Mouse (Mus musculus): ENCODE results near the gene Agmat. TPM values are rescaled to one million over a fixed set of nuclear protein-coding genes. Genes with fewer than 3 reads are reported as not detected.
"Not testable (repeated sequence)": the region's sequence is repeated elsewhere in the genome, so short reads cannot be mapped to it uniquely, and the experiment has no call there.

The Agmat gene
- total RNA-seq, 1 experiment from 2014 or later, result not detected

- ATAC-seq (ENCODE audit: extremely low read depth, insufficient number of reproducible peaks, low FRiP score, poor library complexity, severe bottlenecking), result no peak
Measured at GRCm38 (mm10) chr4:141766668-141767352, 20.3 kb downstream of the Agmat start.

GRCm38 (mm10) chr4:141767353-141768036 lies 21.0 kb downstream of the Agmat start:
- no peak for ATAC-seq (ENCODE audit: extremely low read depth, insufficient number of reproducible peaks, low FRiP score, poor library complexity, severe bottlenecking)

GRCm38 (mm10) chr4:141769501-141770160 lies 23.2 kb downstream of the Agmat start:
- no peak for ATAC-seq (ENCODE audit: extremely low read depth, insufficient number of reproducible peaks, low FRiP score, poor library complexity, severe bottlenecking)

GRCm38 (mm10) chr4:141771823-141772222 lies 25.4 kb downstream of the Agmat start:
- ATAC-seq (ENCODE audit: extremely low read depth, insufficient number of reproducible peaks, low FRiP score, poor library complexity, severe bottlenecking), result no peak

DNA sequence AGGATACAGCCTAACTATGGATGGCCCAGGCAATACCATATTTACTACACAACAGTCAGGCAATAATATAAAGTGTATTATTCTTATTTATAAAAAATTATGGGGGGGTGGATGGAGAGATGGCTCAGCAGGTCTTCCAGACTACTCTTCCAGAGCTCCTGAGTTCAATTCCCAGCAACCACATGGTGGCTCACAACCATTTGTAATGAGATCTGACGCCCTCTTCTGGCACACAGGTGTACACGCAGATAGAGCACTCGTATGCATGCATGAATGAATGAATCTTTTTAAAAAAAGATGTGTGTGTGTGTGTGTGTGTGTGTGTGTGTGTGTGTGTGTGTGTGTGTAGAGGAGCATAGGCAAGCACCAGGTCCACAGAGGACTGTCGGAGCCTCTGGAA lies 26.5 kb downstream of the Agmat start:
- not testable (repeated sequence) for ATAC-seq (ENCODE audit: extremely low read depth, insufficient number of reproducible peaks, low FRiP score, poor library complexity, severe bottlenecking)

DNA sequence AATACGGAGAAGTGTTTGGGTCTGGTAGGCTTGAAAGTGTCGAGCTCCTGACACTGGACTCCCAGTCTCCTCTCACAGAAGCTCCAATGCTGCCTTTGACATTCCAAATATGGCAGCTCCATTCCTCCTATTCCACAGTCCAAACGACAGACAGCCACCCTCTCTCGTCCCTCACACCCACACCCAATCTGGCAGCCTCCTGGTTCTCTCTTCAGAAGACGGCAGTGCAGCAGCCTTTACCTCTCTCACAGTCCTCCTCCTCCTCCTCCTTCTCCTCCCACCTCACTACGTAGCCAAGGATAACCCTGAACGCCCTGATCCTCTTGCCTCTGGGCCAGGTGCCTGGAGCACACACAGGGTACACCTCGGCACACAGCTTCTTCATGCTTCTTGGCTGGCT lies 33.4 kb downstream of the Agmat start:
- ATAC-seq (ENCODE audit: extremely low read depth, insufficient number of reproducible peaks, low FRiP score, poor library complexity, severe bottlenecking), result no peak

DNA sequence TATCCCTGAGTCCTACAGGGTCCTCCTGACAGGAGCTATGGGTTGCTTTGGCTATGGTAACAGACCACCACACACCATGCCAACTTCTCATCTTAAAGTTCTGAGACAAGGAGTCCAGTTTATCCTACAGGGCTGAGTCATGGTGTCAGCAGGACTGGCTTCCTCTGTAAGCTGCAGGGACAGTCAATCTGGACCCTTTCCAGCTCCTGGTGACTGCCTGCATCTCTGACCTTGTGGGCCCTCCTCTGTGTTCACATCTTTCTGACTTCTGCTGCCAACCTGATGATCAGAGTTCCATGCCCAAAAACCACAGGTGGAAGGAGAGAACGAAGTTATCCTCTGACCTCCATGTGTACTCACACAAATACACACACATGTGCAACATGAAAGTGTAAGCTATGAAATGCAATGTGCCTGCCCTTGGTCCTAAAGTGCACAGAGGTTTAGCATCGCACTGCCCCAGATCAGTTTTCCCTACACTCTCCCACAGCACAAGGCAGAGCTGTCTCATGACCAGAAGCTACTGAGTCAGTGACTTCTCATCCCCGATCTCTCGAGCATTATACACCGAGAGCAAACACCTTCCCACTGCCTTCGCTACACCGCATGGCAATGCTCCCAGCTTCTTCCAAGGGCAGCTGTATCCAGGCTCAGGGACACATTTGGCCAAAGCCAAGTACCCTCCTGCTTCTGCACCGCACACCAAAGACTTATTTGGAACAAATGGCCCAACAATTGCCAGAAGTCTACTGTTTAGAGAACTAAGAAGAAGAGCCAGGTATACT lies 34.9 kb downstream of the Agmat start:
- ATAC-seq (ENCODE audit: extremely low read depth, insufficient number of reproducible peaks, low FRiP score, poor library complexity, severe bottlenecking), result no peak

GRCm38 (mm10) chr4:141784835-141785234 lies 38.4 kb downstream of the Agmat start:
- ATAC-seq (ENCODE audit: extremely low read depth, insufficient number of reproducible peaks, low FRiP score, poor library complexity, severe bottlenecking), result no peak

DNA sequence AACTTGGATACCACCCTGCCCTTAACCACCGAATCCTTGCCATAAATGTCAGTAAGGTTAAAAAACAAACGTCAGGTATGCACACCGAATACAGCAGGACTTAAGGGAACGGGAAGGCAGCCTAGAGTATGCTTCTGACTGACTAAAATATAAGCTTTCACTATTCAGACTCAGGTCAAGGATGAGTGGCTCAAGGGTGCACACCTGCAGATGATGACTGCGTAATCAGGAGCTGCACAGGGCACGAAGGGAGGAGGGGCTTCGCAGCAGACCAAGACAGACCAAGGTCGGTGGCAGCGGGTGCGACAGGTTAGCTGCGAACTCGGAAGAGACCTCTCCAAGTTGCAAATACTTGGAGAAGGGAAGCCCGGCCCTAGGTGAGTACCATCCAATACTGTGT lies 39.7 kb downstream of the Agmat start:
- no peak for ATAC-seq (ENCODE audit: extremely low read depth, insufficient number of reproducible peaks, low FRiP score, poor library complexity, severe bottlenecking)

GRCm38 (mm10) chr4:141787046-141787445 lies 40.6 kb downstream of the Agmat start:
- ATAC-seq (ENCODE audit: extremely low read depth, insufficient number of reproducible peaks, low FRiP score, poor library complexity, severe bottlenecking), result no peak

DNA sequence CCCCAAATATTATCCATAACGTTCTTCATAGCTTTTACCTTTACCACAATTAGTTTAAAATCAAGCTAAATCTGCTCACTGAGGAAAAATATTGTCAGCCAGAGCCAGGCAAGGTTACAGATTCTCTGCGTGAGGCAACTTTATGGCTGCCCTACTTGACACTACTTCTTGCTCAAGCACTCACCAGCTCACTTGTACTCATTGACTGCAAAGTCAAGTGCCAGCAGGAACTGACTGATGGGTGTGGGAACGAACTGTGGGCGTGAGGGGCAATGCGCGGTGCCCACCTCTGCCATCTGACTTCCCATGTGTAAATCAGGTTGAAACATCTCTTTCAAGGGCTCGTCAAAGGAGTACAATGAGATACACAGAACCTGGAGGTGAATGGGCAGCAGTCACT lies 41.0 kb downstream of the Agmat start:
- ATAC-seq (ENCODE audit: extremely low read depth, insufficient number of reproducible peaks, low FRiP score, poor library complexity, severe bottlenecking), result no peak

DNA sequence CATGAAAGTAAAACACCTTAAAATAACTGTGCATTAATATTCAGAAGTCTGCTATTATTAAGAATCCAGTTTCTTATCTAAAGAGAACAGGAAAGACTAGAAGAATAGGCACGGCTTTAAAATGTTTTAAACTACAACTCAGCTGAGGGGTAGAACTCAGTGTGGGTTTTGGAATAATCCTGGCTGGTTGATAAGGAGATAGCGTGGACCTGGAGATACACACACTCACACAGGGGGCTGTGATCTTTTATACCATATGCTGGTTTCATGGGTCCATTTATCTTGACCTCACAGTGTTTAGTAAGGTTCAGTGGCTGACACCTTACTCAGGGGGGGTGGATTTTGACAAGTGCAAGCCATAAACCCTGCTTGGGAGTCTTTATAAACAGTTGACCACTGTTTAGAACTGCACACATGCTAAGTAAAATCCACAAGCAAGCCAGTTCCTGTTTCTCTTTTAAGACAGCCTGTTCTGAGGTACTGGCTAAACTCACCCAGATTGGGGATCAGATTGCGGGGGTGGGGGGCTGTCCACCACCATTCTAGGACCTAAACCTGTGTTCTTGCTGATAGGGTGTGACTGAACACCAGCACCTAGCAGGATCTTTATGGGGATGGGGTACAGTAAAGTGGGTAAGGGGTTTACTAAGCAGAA lies 43.2 kb downstream of the Agmat start:
- no peak for ATAC-seq (ENCODE audit: extremely low read depth, insufficient number of reproducible peaks, low FRiP score, poor library complexity, severe bottlenecking)

DNA sequence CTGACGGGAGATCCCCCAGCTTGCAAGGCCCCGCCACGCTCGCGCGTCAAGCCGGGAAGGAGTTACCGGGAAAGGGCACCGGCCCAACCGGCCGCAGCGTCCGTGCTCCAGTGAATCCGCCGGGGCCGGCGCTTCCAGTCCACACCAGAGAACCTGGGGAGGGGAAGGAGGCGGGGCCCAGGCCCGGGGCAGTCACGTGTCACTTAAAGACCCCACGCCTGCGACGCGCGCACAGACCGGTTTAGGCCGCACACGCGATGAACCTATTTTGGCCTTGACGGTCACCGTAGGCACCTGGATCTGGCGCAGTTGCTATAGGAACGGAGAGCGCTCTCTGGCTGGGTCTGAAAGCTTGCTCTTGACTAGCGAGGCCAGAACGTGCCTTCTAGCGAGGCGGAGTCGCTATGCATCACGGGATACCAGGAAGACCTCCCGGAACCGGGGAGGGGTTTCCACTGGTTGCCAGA lies 44.1 kb downstream of the Agmat start, which contains the start of gene Dnajc16:
Gene Dnajc16 (minus strand): TSS at position 408 of the 467 bp plus-strand sequence.
- peak; percentile 82 for ATAC-seq (ENCODE audit: extremely low read depth, insufficient number of reproducible peaks, low FRiP score, poor library complexity, severe bottlenecking)

- no peak for ATAC-seq (ENCODE audit: extremely low read depth, insufficient number of reproducible peaks, low FRiP score, poor library complexity, severe bottlenecking)
Measured at GRCm38 (mm10) chr4:141791486-141791885, 45.0 kb downstream of the Agmat start.

- ATAC-seq (ENCODE audit: extremely low read depth, insufficient number of reproducible peaks, low FRiP score, poor library complexity, severe bottlenecking), result no peak
Measured at GRCm38 (mm10) chr4:141791951-141792350, 45.5 kb downstream of the Agmat start.

DNA sequence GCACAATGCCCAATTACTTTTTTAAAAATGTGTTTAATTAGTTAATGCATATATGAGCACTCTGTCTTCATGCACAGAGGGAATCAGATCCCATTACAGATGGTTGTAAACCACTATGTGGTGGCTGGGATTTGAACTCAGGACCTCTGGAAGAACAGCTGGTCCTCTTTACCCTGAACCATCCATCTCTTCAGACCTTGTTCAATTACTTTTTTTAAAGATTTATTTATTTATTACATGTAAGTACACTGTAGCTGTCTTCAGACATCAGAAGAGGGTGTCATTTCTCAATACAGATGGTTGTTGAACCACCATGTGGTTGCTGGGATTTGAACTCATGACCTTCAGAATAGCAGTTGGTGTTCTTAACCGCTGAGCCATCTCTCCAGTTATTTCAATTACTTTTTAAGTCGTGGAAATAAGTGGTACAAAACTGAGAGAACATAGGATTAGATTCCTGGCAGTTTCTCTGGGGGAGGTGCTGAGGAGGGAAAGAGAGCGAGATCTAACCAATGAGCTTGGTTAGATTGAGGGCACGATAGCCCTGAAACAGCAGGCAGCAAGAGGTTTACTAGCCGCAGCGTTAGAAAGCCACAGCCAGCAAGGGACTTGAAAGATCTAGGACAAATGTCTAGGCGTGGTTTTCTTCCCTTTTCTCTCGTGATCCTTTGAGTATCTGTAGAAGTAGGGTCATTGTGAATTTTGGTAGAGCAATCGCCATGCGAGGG lies 46.2 kb downstream of the Agmat start:
- no peak for ATAC-seq (ENCODE audit: extremely low read depth, insufficient number of reproducible peaks, low FRiP score, poor library complexity, severe bottlenecking)

GRCm38 (mm10) chr4:141793282-141794151 lies 47.0 kb downstream of the Agmat start, which contains the start of gene Casp9:
TSS of gene Casp9 (plus strand) at chr4:141793612.
- peak; percentile 72 for ATAC-seq (ENCODE audit: extremely low read depth, insufficient number of reproducible peaks, low FRiP score, poor library complexity, severe bottlenecking)

Data from neutrophil, adult 5-6 weeks (primary cell).